Comparison of ENCODE assay signal across 8 mouse cellular contexts in the genomic region with DNA sequence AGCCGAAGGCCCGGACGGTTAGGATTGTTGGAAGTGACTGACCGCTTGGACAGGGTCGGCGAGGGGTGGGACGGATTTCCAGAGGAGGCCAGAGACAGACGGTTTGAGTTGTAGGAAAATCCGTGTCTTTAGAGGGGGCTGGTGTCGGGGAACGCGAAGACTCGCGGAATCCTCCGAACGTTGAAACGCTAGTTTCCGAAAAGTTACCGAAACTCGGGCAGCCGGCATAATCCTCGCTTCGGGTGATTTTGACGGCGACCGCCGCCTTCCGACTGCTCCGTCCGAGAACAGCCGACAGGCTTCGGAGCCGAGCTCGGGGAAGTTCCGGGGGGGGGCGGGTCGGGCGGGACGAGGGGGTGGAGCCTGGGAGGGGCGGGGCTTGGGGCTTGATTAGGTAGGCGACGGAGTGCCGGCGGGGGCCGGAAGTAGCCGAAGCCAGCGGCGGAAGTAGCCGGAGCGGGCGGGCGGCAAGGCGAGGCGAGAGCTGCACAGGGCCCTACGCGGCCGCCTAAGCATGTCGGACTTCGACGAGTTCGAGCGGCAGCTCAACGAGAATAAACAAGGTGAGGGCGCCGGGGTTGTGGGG. TPM values are rescaled to one million over a fixed set of nuclear protein-coding genes. Genes with fewer than 3 reads are reported as not detected.
DNase-seq lines count a peak whose midpoint lies in the region; ATAC-seq and TF ChIP-seq lines count a peak whose summit lies in the region.

A gene (plus strand): TSS at position 370 of the 586 bp plus-strand sequence.

- DNase-seq in CH12.LX (ENCODE audit: extremely low read depth), result peak; percentile 85
- peak; percentile 67 for DNase-seq in c-Kit-positive CD71-positive TER-119-negative erythroid progenitor cells, embryonic 14.5 days (ENCODE audit: low read depth)
- DNase-seq in forebrain, embryonic 10.5 days (ENCODE audit: extremely low spot score, low spot score), result peak; percentile 95
- DNase-seq in kidney, postnatal 14 days, result peak; percentile 97
- DNase-seq in liver, embryonic 14.5 days (ENCODE audit: low read depth in 3 of 3, low spot score in 3 of 3), result peak; percentile 78 to 86 (median 83)
- DNase-seq in neural tube, embryonic 11.5 days (ENCODE audit: low spot score), result peak; percentile 94

- no peak for TF ChIP-seq RAD21 in CH12.LX (IDR thresholded peaks at IDR 0.05; ENCODE audit: low read depth, low read length)

- peak within 1 kb of the TSS; percentile 99 for H3K9ac ChIP-seq in CH12.LX (ENCODE audit: insufficient read depth, low read depth)
- peak within 1 kb of the TSS; percentile 84 for H3K9ac ChIP-seq in heart, embryonic 14.5 days (ENCODE audit: low read length)
- peak within 1 kb of the TSS; percentile 97 for H3K9ac ChIP-seq in liver, embryonic 14.5 days (replicated peaks)
- H3K9ac ChIP-seq in neural tube, embryonic 11.5 days (ENCODE audit: low read length), result peak within 1 kb of the TSS; percentile 79
- H3K9ac ChIP-seq in stomach, embryonic 16.5 days (ENCODE audit: low read length), result peak within 1 kb of the TSS; percentile 96

- H3K4me2 ChIP-seq in CH12.LX (ENCODE audit: insufficient read depth, low read depth, poor library complexity, severe bottlenecking), result peak within 1 kb of the TSS; percentile 80; the same call in 1 of the 2 replicates
- H3K4me2 ChIP-seq in heart, embryonic 14.5 days (ENCODE audit: low read length), result peak within 1 kb of the TSS; percentile 98
- peak within 1 kb of the TSS; percentile 100 for H3K4me2 ChIP-seq in liver, embryonic 14.5 days (ENCODE audit: low read depth)
- peak within 1 kb of the TSS; percentile 89 for H3K4me2 ChIP-seq in neural tube, embryonic 11.5 days (ENCODE audit: low read depth)
- H3K4me2 ChIP-seq in stomach, embryonic 16.5 days (ENCODE audit: low read depth, low read length), result peak within 1 kb of the TSS; percentile 95

- peak; percentile 81 for ATAC-seq in heart, embryonic 14.5 days (ENCODE audit: insufficient number of reproducible peaks, insufficient read depth, low FRiP score, low read depth)
- peak; percentile 77 for ATAC-seq in liver, embryonic 14.5 days (ENCODE audit: insufficient read depth)
- peak; percentile 86 for ATAC-seq in neural tube, embryonic 11.5 days (ENCODE audit: insufficient read depth, low FRiP score, low TSS enrichment)
- peak; percentile 85 for ATAC-seq in stomach, embryonic 16.5 days (ENCODE audit: insufficient read depth, low FRiP score)

- peaks cover 11 to 30% of the 10 kb centered on the region in 2 experiments for H3K36me3 ChIP-seq in CH12.LX (replicated peaks in 1 of 2; ENCODE audit: control insufficient read depth in 1 of 2, insufficient read depth in 1 of 2, low read length in 1 of 2)
- peaks cover 26% of the 10 kb centered on the region for H3K36me3 ChIP-seq in forebrain, embryonic 10.5 days (replicated peaks)
- peaks cover 18% of the 10 kb centered on the region for H3K36me3 ChIP-seq in heart, embryonic 14.5 days (ENCODE audit: control insufficient read depth, insufficient read depth, low read length)
- H3K36me3 ChIP-seq in liver, embryonic 14.5 days (replicated peaks; ENCODE audit: control insufficient read depth, insufficient read depth, low read depth), result peaks cover 9% of the 10 kb centered on the region
- no peaks in the 10 kb centered on the region; the same call in 1 of the 2 replicates for H3K36me3 ChIP-seq in neural tube, embryonic 11.5 days (ENCODE audit: control insufficient read depth, insufficient read depth, low read length)
- H3K36me3 ChIP-seq in stomach, embryonic 16.5 days (ENCODE audit: control insufficient read depth, insufficient read depth, low read length), result no peaks in the 10 kb centered on the region

- H3K9me3 ChIP-seq in CH12.LX (replicated peaks; ENCODE audit: low read length), result no peaks in the 10 kb centered on the region
- no peaks in the 10 kb centered on the region for H3K9me3 ChIP-seq in forebrain, embryonic 10.5 days
- H3K9me3 ChIP-seq in heart, embryonic 14.5 days (ENCODE audit: control insufficient read depth, low read length), result no peaks in the 10 kb centered on the region
- no peaks in the 10 kb centered on the region for H3K9me3 ChIP-seq in liver, embryonic 14.5 days (ENCODE audit: control insufficient read depth, low read length)
- no peaks in the 10 kb centered on the region for H3K9me3 ChIP-seq in neural tube, embryonic 11.5 days (ENCODE audit: control insufficient read depth, low read length)
- H3K9me3 ChIP-seq in stomach, embryonic 16.5 days (replicated peaks; ENCODE audit: control insufficient read depth, low read length), result no peaks in the 10 kb centered on the region

- no peak for TF ChIP-seq CTCF in CH12.LX (conservative IDR thresholded peaks at IDR 0.05 in 1 of 2, IDR thresholded peaks at IDR 0.05 in 1 of 2; ENCODE audit: low read depth in 2 of 2, low read length in 2 of 2)
- no peak for TF ChIP-seq CTCF in liver, embryonic 14.5 days (IDR thresholded peaks at IDR 0.05; ENCODE audit: low read depth)

- no peak for TF ChIP-seq EP300 in CH12.LX (IDR thresholded peaks at IDR 0.05; ENCODE audit: low read length)
- TF ChIP-seq EP300 in liver, embryonic 14.5 days (IDR thresholded peaks at IDR 0.05; ENCODE audit: low read depth), result no peak

- dilution Hi-C loops in CH12.LX (cut with MboI; ENCODE audit: extremely low pct_ligation_motif_present, extremely low pct_unique_long_range_greater_than_20kb, low sequenced_read_pairs), result no loop called here

- peak; percentile 72 for TF ChIP-seq POLR2A in CH12.LX (IDR thresholded peaks at IDR 0.05; ENCODE audit: low read depth, low read length)

- in situ Hi-C loops in CH12.LX (cut with MboI; ENCODE audit: low pct_ligation_motif_present, low pct_unique_long_range_greater_than_20kb, low sequenced_read_pairs), result loop anchor here (5.0 kb wide), 1 partner anchor 65 kb away; a partner anchor contains a TSS

- H3K27ac ChIP-seq in CH12.LX (ENCODE audit: insufficient read depth, low read depth), result peak within 1 kb of the TSS; percentile 90
- peak within 1 kb of the TSS; percentile 97 for H3K27ac ChIP-seq in forebrain, embryonic 10.5 days
- H3K27ac ChIP-seq in heart, embryonic 14.5 days (replicated peaks in 1 of 2; ENCODE audit: control insufficient read depth in 1 of 2, insufficient read depth in 1 of 2, low read depth in 2 of 2, low read length in 2 of 2), result peak within 1 kb of the TSS; percentile 98 to 100
- H3K27ac ChIP-seq in liver, embryonic 14.5 days, result peak within 1 kb of the TSS; percentile 93
- peak within 1 kb of the TSS; percentile 95 for H3K27ac ChIP-seq in neural tube, embryonic 11.5 days (ENCODE audit: low read depth, low read length)
- H3K27ac ChIP-seq in stomach, embryonic 16.5 days (ENCODE audit: low read length), result peak within 1 kb of the TSS; percentile 100

- no peaks in the 10 kb centered on the region for H3K27me3 ChIP-seq in CH12.LX (replicated peaks)
- peaks cover 27% of the 10 kb centered on the region for H3K27me3 ChIP-seq in forebrain, embryonic 10.5 days (ENCODE audit: poor library complexity, severe bottlenecking)
- H3K27me3 ChIP-seq in heart, embryonic 14.5 days (ENCODE audit: control insufficient read depth, insufficient read depth, low read length), result peaks cover 22% of the 10 kb centered on the region
- peaks cover 19% of the 10 kb centered on the region for H3K27me3 ChIP-seq in liver, embryonic 14.5 days (ENCODE audit: control insufficient read depth, insufficient read depth, low read length)
- H3K27me3 ChIP-seq in neural tube, embryonic 11.5 days (ENCODE audit: control insufficient read depth, insufficient read depth, low read length), result peaks cover 12% of the 10 kb centered on the region
- 0 out of 2 replicates have a peak, but pooled peaks cover 1% of the 10 kb centered on the region for H3K27me3 ChIP-seq in stomach, embryonic 16.5 days (ENCODE audit: control insufficient read depth, insufficient read depth, low read length)

- H3K4me3 ChIP-seq in CH12.LX (replicated peaks in 1 of 3; ENCODE audit: low read depth in 2 of 3, low read length in 2 of 3, poor library complexity in 1 of 3), result peak within 1 kb of the TSS; percentile 67 to 90 (median 73)
- peak within 1 kb of the TSS; percentile 67 for H3K4me3 ChIP-seq in forebrain, embryonic 10.5 days
- H3K4me3 ChIP-seq in heart, embryonic 14.5 days (ENCODE audit: control insufficient read depth in 1 of 2, insufficient read depth in 1 of 2, low read depth in 1 of 2, low read length in 2 of 2), result peak within 1 kb of the TSS; percentile 84
- H3K4me3 ChIP-seq in liver, embryonic 14.5 days (ENCODE audit: insufficient read depth in 1 of 2, low read depth in 2 of 2, low read length in 2 of 2), result peak within 1 kb of the TSS; percentile 96 to 97
- peak within 1 kb of the TSS; percentile 70 for H3K4me3 ChIP-seq in neural tube, embryonic 11.5 days (ENCODE audit: low read depth, low read length)
- peak within 1 kb of the TSS; percentile 88 for H3K4me3 ChIP-seq in stomach, embryonic 16.5 days (replicated peaks; ENCODE audit: low read length)

- WGBS in forebrain, embryonic 10.5 days, result under 1% methylated on average over 64 of the region's 65 CpGs
- WGBS in heart, embryonic 14.5 days, result under 1% methylated on average over 57 of the region's 65 CpGs
- WGBS in liver, embryonic 14.5 days (ENCODE audit: insufficient replicate concordance), result under 1% methylated on average over 65 of the region's 65 CpGs
- 0% methylated on average over 52 of the region's 65 CpGs for WGBS in neural tube, embryonic 11.5 days
- WGBS in stomach, embryonic 16.5 days, result under 1% methylated on average over 53 of the region's 65 CpGs

- H3K4me1 ChIP-seq in CH12.LX (ENCODE audit: control insufficient read depth in 1 of 2, insufficient read depth in 2 of 2), result peaks cover 2 to 54% of the 10 kb centered on the region in 2 experiments; a peak in 3 of 4 replicates
- H3K4me1 ChIP-seq in forebrain, embryonic 10.5 days, result peaks cover 56% of the 10 kb centered on the region
- H3K4me1 ChIP-seq in heart, embryonic 14.5 days (ENCODE audit: control insufficient read depth in 2 of 2, insufficient read depth in 2 of 2, low read length in 2 of 2), result peaks cover 4 to 26% of the 10 kb centered on the region in 2 experiments; a peak in 3 of 4 replicates
- peaks cover 16 to 17% of the 10 kb centered on the region in 2 experiments for H3K4me1 ChIP-seq in liver, embryonic 14.5 days (replicated peaks; ENCODE audit: control insufficient read depth in 2 of 2, insufficient read depth in 2 of 2, low read length in 1 of 2)
- peaks cover 16% of the 10 kb centered on the region; the same call in 1 of the 2 replicates for H3K4me1 ChIP-seq in neural tube, embryonic 11.5 days (ENCODE audit: control insufficient read depth, insufficient read depth, low read length)
- H3K4me1 ChIP-seq in stomach, embryonic 16.5 days (ENCODE audit: control insufficient read depth, insufficient read depth, low read length), result peaks cover 25% of the 10 kb centered on the region

- peaks cover 42% of the 10 kb centered on the region for H3K79me2 ChIP-seq in CH12.LX (replicated peaks; ENCODE audit: control insufficient read depth, extremely low read depth, insufficient read depth, poor library complexity, severe bottlenecking)

RNA-seq across cellular contexts. Expression of the gene that starts here (rescaled TPM):
- total RNA-seq in CH12.LX (2012; rRNA removed) (295 and 358 TPM in 2 replicates), CH12.LX (2014; rRNA removed) (282 and 293 TPM in 2 replicates)
- 449 and 469 TPM in 2 replicates for polyA plus RNA-seq in CH12.LX (2012; ENCODE audit: insufficient read length, low read depth)
- polyA plus RNA-seq in forebrain, embryonic 10.5 days (2016; fragmentation: Nextera tagmentation; extraction: Ambion mirVana), result 181 and 196 TPM in 2 replicates
- 46.8 and 66.2 TPM in 2 replicates for polyA plus RNA-seq in heart, embryonic 14.5 days (2014; fragmentation: Nextera tagmentation; extraction: Ambion mirVana)
- 110 and 132 TPM in 2 replicates for polyA plus RNA-seq in liver, embryonic 14.5 days (2012; rRNA removed)
- polyA plus RNA-seq in liver, embryonic 14.5 days (2014; fragmentation: Nextera tagmentation; extraction: Ambion mirVana), result 52.2 and 60.2 TPM in 2 replicates
- 167 and 186 TPM in 2 replicates for polyA plus RNA-seq in neural tube, embryonic 11.5 days (2014; fragmentation: Nextera tagmentation; extraction: Ambion mirVana)
- polyA plus RNA-seq in stomach, embryonic 16.5 days (2015; fragmentation: Nextera tagmentation; extraction: Ambion mirVana), result 76.3 and 81.1 TPM in 2 replicates

Comparison
In these comparisons a context has a peak if more than half of its experiments do, and no peak if none do; other contexts are left out.
1. Peak in every context shown above with its lines: DNase-seq, ATAC-seq, H3K4me3 ChIP-seq and H3K27ac ChIP-seq.